Mouse (Mus musculus): ENCODE measurements around the gene Camta1.

- TF ChIP-seq HCFC1 (IDR thresholded peaks at IDR 0.05; ENCODE audit: borderline replicate concordance, insufficient read depth, low read length) = no peak
- no peak for TF ChIP-seq CHD2 (IDR thresholded peaks at IDR 0.05; ENCODE audit: low read depth, low read length)
- no peak for TF ChIP-seq ZC3H11A (IDR thresholded peaks at IDR 0.05; ENCODE audit: borderline replicate concordance, low read depth, low read length)
Measured at GRCm38 (mm10) chr4:151567105-151567504, 294.6 kb downstream of the Camta1 start.

All from ES-E14 (cell line).